Mouse (Mus musculus) frontal cortex, adult (tissue): ENCODE data around the gene Edem3.

Experiments used
- ATAC-seq: cut with Nextera tagmentation; 2 replicates; pipeline ENCODE4 v1.9.2; 2017; ENCODE audit warnings: mild to moderate bottlenecking, moderate library complexity, mixed read lengths; ENCODE audit not compliant: low TSS enrichment

The Edem3 gene

DNA sequence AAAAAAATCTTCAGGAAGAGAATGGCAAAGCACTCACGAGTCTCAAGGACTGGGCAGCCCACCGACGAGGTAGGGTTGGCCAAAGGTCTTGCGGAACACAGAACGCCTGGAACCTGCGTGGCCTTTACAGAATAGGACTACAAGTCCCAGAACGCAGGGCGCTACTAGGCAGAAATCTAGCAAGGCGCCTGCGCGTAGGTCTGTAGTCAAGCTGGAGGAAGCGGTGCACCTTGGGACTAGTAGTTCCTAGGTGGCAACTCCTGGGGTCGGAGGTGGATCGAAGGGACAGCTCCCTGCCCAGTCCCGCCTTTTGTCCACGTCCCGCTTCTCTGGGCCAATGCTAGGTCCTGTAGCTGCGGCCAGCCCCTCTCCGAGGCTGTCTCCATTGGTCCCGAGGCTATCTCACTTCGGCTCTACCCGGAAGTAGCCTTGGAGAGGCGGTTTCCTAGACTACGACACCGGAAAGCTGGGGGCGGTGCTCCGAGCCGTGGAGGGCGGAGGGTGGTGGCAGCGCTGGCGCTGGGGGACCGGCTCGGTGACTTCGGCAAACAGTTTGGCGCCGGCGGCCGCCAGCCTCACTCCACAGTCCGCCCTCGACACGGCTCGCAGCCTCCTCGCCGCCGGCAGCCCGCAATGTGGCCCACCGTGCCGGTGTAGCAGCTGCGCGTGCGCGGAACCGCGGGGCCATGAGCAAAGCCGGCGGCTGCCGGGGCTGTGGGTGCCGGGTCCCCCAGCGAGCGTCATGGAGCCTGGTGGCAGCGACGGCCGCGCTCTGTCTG, at the start of gene Edem3:
Edem3 (plus strand) TSS at position 491 of the 779 bp plus-strand sequence.
- ATAC-seq, result peak; percentile 98

DNA sequence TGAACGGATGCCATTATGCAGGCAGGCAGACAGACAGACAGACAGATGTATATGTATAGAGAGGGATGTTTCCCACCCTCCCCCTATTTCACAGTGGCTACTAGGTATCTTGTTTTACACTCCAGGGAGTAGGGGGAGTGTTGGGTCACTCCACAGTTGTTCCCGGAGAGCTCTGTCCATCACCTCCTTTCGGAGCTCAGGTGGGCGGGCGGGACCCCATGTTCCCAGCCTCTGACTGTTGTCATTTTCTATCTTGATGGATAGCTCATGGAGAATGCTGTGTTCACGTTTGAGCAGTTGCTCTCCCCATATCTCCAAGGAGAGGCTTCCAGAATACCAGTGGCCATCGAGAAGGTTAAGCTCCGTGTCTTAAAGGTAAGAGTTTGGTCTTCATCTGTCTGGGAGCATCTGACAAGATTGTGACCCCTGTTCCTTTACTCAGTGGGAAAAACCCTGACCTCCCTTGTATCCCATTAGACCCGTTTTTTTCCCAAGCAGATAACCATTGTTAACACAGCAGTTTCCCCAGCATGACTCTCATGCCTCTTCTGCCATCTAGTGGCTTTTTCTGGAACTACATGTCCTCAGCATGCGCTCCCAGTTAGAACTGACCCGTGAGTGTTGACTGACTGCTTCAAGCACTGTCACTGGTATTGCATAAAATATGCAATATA, 49.3 kb upstream of the Edem3 start:
- peak; percentile 91 for ATAC-seq

DNA sequence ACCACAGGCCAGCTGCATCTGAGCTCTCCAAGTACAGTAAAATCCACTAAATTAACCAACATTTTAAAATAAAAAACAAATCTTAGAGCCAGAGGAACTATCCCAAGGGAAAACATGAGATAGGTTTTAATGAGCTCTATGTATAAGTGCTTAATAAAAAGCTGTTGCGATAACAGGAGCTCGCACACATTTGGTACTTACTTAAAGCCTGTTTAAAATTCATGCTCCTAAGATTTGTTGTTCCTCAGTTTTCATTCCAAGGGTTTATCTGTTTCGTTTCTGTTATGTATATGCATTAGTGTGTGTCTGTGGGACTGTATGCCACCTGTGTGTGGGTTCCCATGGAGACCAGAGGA, 48.8 kb upstream of the Edem3 start:
- no peak for ATAC-seq

- no peak for ATAC-seq
These were observed 46.0 kb upstream of the Edem3 start for GRCm38 (mm10) chr1:151708966-151709733.

GRCm38 (mm10) chr1:151709734-151710022, 45.5 kb upstream of the Edem3 start:
- ATAC-seq, result no peak

DNA sequence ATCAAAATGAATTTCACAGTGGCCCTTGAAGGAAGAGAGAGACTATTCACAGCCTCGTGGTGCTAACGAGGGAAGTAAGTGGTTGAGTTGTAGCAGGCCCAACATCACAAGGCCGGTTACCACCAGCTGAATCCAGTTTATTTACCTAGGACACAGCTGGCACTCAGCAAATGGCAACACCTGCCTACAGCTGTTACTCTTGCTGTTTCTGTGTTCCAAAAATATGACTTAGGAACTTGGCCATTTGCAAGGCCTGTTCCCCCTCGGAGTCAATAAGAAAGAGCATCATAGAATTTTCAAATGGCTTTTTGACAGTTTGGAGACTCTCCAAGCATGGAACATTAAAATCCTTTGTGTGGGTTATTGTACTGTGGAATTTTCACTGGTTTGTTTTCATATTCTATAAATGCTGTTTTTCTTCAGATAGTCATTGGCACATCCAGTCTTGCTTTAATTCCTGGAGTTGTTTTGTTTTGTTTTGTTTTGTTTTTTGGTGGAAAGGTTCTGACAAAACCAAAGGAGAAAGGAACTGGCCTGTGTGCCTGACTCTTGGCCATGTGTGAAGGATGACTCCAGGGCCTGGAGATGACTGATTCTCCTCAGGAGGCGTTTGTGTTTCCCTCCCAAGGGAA, 44.6 kb upstream of the Edem3 start:
- no peak for ATAC-seq

GRCm38 (mm10) chr1:151711062-151711461, 44.1 kb upstream of the Edem3 start:
- no peak for ATAC-seq

DNA sequence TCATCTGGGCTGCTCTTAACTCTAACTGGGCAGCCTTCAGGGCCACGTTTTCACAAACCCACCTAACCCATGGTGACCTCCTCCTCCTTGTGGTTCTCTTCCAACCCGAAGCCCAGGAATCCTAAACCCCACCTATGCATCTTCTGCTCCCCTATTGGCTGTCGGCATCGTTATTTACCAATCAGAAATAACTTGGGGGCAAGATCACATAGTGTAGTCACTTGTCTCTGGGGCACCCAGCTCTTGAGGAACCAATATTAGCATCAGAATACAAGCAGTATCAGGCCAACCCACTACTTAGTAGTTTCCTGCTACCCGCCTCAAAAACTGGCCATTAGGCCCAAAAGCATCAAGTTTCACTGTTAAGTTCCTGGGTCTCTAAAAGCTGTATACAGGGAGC, 42.5 kb upstream of the Edem3 start:
- ATAC-seq, result no peak

DNA sequence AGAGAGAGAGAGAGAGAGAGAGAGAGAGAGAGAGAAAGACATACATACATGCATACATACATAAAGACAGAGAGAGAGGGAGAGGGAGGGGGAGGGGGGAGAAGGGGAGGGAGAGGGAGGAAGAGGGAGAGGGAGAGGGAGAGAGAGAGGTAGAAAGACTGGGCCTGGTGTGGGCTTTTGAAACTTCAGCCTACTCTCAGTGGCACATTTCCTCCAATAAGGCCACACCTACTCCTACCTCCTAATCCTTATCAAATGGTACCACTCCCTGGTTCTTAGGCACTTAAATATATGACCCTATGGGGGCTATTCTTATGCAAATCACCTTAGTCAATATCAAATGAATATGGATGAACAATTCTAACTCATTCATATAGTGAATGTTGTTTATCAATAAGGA, 41.5 kb upstream of the Edem3 start:
- no peak for ATAC-seq

GRCm38 (mm10) chr1:151716024-151716710, 39.0 kb upstream of the Edem3 start:
- no peak for ATAC-seq

GRCm38 (mm10) chr1:151717624-151718023, 37.5 kb upstream of the Edem3 start:
- ATAC-seq, result no peak

DNA sequence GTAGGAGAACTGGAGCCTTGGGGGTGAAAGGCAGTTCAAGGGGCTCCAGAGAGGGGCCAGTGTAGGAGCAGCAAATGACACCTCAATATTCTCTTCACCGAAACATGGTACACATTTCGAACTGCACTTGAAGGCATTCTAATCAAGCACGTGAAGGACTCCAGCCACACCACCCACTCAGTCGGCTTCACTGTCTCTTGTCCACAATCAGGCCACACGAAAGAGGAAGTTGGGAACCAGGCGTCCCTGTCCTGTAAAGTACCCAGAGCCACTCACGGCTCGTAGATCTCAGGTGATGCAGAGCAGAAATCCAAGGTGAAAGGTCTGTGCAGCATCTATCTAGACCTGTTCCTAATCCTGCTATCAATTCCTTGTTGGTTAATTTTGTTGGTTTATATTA, 36.6 kb upstream of the Edem3 start:
- ATAC-seq, result no peak

- no peak for ATAC-seq
These were observed 35.3 kb upstream of the Edem3 start for GRCm38 (mm10) chr1:151719911-151720310.

DNA sequence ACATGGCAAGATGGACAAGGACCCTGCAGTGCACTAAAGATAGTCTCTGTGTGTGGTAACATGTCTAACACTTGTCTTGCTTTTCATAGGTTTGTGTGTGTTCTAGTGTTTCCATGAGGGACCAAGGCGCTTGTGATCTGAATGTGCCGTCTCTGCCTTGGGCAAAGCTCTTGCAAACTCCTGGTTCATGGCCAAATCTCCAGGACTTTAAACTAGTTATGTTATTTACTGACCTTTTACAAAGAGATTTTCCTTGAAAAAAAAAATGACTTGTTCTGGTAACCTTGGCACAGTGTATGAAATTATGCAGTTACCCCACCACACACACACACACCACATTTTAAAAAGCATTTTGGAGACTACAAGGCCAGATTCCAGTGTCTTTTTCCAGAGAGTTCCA, 34.6 kb upstream of the Edem3 start:
- no peak for ATAC-seq

DNA sequence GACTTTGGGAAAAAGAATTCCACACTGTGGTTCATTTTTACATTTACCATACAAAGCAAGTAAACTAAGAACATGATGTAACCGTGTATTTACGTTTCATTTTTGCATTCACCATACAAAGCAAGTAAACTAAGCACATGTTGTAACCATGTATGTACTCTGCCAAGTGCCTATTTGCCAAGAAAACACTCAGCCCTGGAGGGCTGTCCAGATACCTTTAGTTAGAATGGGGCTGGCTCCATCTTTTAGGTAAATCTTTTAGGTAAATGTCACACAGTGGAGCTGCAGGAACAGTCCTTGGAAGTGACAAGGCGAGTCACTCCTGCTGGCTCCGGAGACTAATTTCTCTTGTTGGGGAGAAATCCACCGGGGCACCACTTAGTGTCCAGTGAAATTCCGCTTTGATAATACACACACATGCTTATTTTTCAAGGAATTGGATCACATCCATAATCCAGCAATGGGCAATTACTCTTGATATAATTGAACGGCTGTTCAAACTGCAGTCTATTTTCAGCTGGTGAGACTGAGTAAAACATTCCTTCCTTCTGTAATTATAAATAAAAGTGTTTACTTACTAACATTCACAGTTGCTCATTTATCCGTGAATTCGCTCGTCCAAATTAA, 33.7 kb upstream of the Edem3 start:
- no peak for ATAC-seq

DNA sequence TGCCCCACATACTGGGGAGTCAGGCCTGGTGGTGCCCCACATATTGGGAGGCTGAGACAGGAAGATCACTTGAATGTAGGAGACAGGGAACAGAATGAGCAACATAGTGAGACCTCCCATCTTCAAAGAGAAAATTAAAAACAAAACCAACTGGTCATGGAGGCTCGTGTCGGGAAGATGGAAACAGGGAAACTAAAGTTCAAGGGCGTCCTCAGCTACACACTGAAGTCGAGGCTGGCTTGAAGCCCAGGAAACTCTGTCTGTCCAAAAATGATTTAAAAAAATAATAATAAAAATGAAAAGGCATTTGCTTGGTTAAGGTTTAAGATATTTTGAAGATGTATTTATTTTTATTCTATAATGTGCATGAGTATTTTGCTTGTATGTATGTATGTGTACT, 31.4 kb upstream of the Edem3 start:
- no peak for ATAC-seq

DNA sequence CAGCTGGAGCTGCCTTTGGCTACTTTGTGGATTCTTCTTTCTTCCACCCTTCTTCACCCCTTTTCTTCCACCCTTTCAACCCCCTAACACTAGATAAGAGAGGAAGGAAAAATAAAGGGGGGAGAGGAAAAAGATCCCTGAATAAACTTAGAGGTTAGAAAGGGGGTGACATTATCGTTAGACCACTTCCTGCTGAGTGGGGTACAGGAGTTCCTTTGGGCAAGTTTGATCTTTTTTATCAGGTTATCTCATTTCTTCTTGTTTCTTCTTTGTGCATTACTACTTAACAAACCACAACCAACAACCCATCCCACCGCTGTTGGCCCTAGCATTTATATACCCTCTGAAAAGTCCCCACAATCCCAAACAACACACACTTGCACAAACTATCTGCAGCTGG, 29.6 kb upstream of the Edem3 start:
- ATAC-seq, result no peak

- no peak for ATAC-seq
These were observed 28.8 kb upstream of the Edem3 start for GRCm38 (mm10) chr1:151726358-151726757.

DNA sequence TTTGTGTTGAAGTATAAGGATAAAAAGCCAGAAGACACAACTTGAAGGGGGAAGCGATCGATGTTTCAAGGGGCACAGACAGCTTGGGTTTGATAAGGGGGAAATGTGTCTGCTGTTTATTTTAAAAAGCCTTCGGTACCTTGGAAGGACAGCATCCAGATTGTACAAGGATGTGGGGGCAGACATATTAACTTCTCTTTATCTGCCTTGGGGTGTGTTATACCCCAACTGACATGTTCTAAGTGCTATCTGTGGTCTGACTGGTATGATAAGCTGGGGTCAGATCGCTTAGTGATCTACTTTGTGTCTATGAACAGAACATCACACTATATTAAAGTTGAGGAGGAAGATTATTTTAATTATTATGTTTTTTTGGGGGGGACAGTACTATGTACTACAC, 27.0 kb upstream of the Edem3 start:
- no peak for ATAC-seq

- ATAC-seq, result no peak
These were observed 18.0 kb upstream of the Edem3 start for GRCm38 (mm10) chr1:151737146-151737545.

- no peak for ATAC-seq
These were observed 14.0 kb upstream of the Edem3 start for GRCm38 (mm10) chr1:151741199-151741621.
